Mouse (Mus musculus) CH12.LX (cell line): ENCODE data around the gene Fgfr3. TPM values are rescaled to one million over a fixed set of nuclear protein-coding genes. Genes with fewer than 3 reads are reported as not detected.

Source experiments
- DNase-seq: peaks from one replicate; pipeline ENCODE4 v3.0.0-alpha.2; 2013; ENCODE audit errors: extremely low read depth
- H3K27ac ChIP-seq: 2 replicates; pipeline ENCODE4 v1.5.1; 2012; ENCODE audit warnings: low read depth, mild to moderate bottlenecking, control low read depth, moderate library complexity; ENCODE audit not compliant: insufficient read depth
- H3K27me3 ChIP-seq: replicated peaks from 2 replicates; pipeline ENCODE3; 2012; ENCODE audit warnings: inconsistent platforms
- H3K36me3 ChIP-seq, 2 experiments: replicated peaks in 1 of 2; 2 replicates each; pipeline versions ENCODE3 to v1.6.1; 2012; ENCODE audit warnings: inconsistent platforms in 1 of 2, low read length in 1 of 2, mild to moderate bottlenecking in 1 of 2, mixed read lengths in 1 of 2, moderate library complexity in 1 of 2; ENCODE audit not compliant: control insufficient read depth in 1 of 2, insufficient read depth in 1 of 2
- H3K4me1 ChIP-seq, 2 experiments: 2 replicates each; pipeline ENCODE4 v1.6.1; 2012; ENCODE audit warnings: inconsistent platforms in 1 of 2, moderate library complexity in 1 of 2; ENCODE audit not compliant: insufficient read depth in 2 of 2, control insufficient read depth in 1 of 2
- H3K4me2 ChIP-seq: 2 replicates; pipeline ENCODE4 v1.6.1; 2012; ENCODE audit warnings: low read depth, mild to moderate bottlenecking, control low read depth; ENCODE audit not compliant: poor library complexity, insufficient read depth, severe bottlenecking
- H3K4me3 ChIP-seq, 3 experiments: fragments of 150-350 bp in 1 of 3; sonication (generic) in 1 of 3; replicated peaks in 1 of 3; 2 replicates each; pipeline versions ENCODE3 to v1.5.1; 2011 to 2012; ENCODE audit warnings: low read depth in 2 of 3, low read length in 2 of 3, mild to moderate bottlenecking in 2 of 3, moderate library complexity in 2 of 3, control low read depth in 1 of 3, improper control_type of control experiment in 1 of 3, inconsistent platforms in 1 of 3, mixed read lengths in 1 of 3; ENCODE audit not compliant: poor library complexity in 1 of 3
- H3K79me2 ChIP-seq: replicated peaks from 2 replicates; pipeline ENCODE4 v1.6.1; 2012; ENCODE audit warnings: mild to moderate bottlenecking, moderate library complexity; ENCODE audit not compliant: control insufficient read depth, poor library complexity, insufficient read depth, severe bottlenecking; ENCODE audit errors: extremely low read depth
- H3K9ac ChIP-seq: 2 replicates; pipeline ENCODE4 v1.6.1; 2012; ENCODE audit warnings: low read depth, mild to moderate bottlenecking, control low read depth, moderate library complexity; ENCODE audit not compliant: insufficient read depth
- H3K9me3 ChIP-seq: replicated peaks from 2 replicates; pipeline ENCODE3; 2012; ENCODE audit warnings: low read length, inconsistent platforms, mixed read lengths
- BHLHE40 ChIP-seq: IDR thresholded peaks from 2 replicates; pipeline ENCODE4 v1.6.1; 2011; ENCODE audit warnings: mild to moderate bottlenecking, low read depth, low read length, improper control_type of control experiment
- CTCF ChIP-seq, 2 experiments: IDR thresholded peaks in 1 of 2; conservative IDR thresholded peaks in 1 of 2; 2 replicates each; pipeline ENCODE4 v1.5.1; 2011 to 2012; ENCODE audit warnings: low read depth in 2 of 2, low read length in 2 of 2, improper control_type of control experiment in 1 of 2, inconsistent platforms in 1 of 2, mild to moderate bottlenecking in 1 of 2, moderate library complexity in 1 of 2
- E2F4 ChIP-seq: IDR thresholded peaks from 2 replicates; pipeline ENCODE4 v1.6.1; 2011; ENCODE audit warnings: low read depth, low read length, improper control_type of control experiment; ENCODE audit not compliant: insufficient replicate concordance
- ELF1 ChIP-seq: IDR thresholded peaks from 2 replicates; pipeline ENCODE4 v1.6.1; 2014; ENCODE audit warnings: low read depth, mild to moderate bottlenecking, inconsistent platforms, low read length, improper control_type of control experiment
- HCFC1 ChIP-seq: IDR thresholded peaks from 2 replicates; pipeline ENCODE4 v1.6.1; 2012; ENCODE audit warnings: low read depth, mild to moderate bottlenecking, inconsistent platforms, low read length, improper control_type of control experiment
- IRF4 ChIP-seq: IDR thresholded peaks from 2 replicates; pipeline ENCODE4 v1.6.1; 2014; ENCODE audit warnings: low read depth, mild to moderate bottlenecking, inconsistent platforms, low read length, improper control_type of control experiment
- JUND ChIP-seq: conservative IDR thresholded peaks from 2 replicates; pipeline ENCODE4 v1.6.1; 2011; ENCODE audit warnings: low read depth, low read length, improper control_type of control experiment
- KAT2A ChIP-seq: IDR thresholded peaks from 2 replicates; pipeline ENCODE4 v1.6.1; 2012; ENCODE audit warnings: low read length, improper control_type of control experiment, inconsistent platforms; ENCODE audit not compliant: insufficient replicate concordance
- MEF2A ChIP-seq: IDR thresholded peaks from 2 replicates; pipeline ENCODE4 v1.6.1; 2014; ENCODE audit warnings: low read depth, mild to moderate bottlenecking, inconsistent platforms, low read length, improper control_type of control experiment, borderline replicate concordance
- MXI1 ChIP-seq: IDR thresholded peaks from 2 replicates; pipeline ENCODE4 v1.6.1; 2011; ENCODE audit warnings: mild to moderate bottlenecking, low read depth, low read length, improper control_type of control experiment
- MYC ChIP-seq: IDR thresholded peaks from 2 replicates; pipeline ENCODE4 v1.6.1; 2011; ENCODE audit warnings: low read depth, mild to moderate bottlenecking, improper control_type of control experiment, low read length
- NELFE ChIP-seq: IDR thresholded peaks from 2 replicates; pipeline ENCODE4 v1.6.1; 2011; ENCODE audit warnings: low read depth, low read length, improper control_type of control experiment
- POLR2A ChIP-seq: IDR thresholded peaks from 2 replicates; pipeline ENCODE4 v1.6.1; 2011; ENCODE audit warnings: low read depth, mild to moderate bottlenecking, improper control_type of control experiment, low read length
- POLR2AphosphoS2 ChIP-seq: IDR thresholded peaks from 2 replicates; pipeline ENCODE4 v1.6.1; 2011; ENCODE audit warnings: low read depth, low read length, improper control_type of control experiment
- RCOR1 ChIP-seq: conservative IDR thresholded peaks from 2 replicates; pipeline ENCODE4 v1.6.1; 2012; ENCODE audit warnings: low read depth, mild to moderate bottlenecking, inconsistent platforms, low read length, improper control_type of control experiment
- SIN3A ChIP-seq: IDR thresholded peaks from 2 replicates; pipeline ENCODE4 v1.6.1; 2012; ENCODE audit warnings: low read length, improper control_type of control experiment, inconsistent platforms
- TBP ChIP-seq: conservative IDR thresholded peaks from 2 replicates; pipeline ENCODE4 v1.6.1; 2011; ENCODE audit warnings: low read depth, low read length, improper control_type of control experiment
- TCF12 ChIP-seq: IDR thresholded peaks from 2 replicates; pipeline ENCODE4 v1.6.1; 2014; ENCODE audit warnings: low read depth, mild to moderate bottlenecking, inconsistent platforms, low read length, improper control_type of control experiment
- UBTF ChIP-seq: IDR thresholded peaks from 2 replicates; pipeline ENCODE4 v1.6.1; 2012; ENCODE audit warnings: low read depth, mild to moderate bottlenecking, inconsistent platforms, low read length, improper control_type of control experiment, moderate library complexity
- USF1 ChIP-seq: IDR thresholded peaks from 2 replicates; pipeline ENCODE4 v1.6.1; 2014; ENCODE audit warnings: low read depth, mild to moderate bottlenecking, inconsistent platforms, low read length, improper control_type of control experiment
- USF2 ChIP-seq: conservative IDR thresholded peaks from 2 replicates; pipeline ENCODE4 v1.6.1; 2011; ENCODE audit warnings: low read depth, low read length, improper control_type of control experiment
- ZKSCAN1 ChIP-seq: IDR thresholded peaks from 2 replicates; pipeline ENCODE4 v1.6.1; 2012; ENCODE audit warnings: low read depth, inconsistent platforms, low read length, improper control_type of control experiment, borderline replicate concordance
- ZMIZ1 ChIP-seq: IDR thresholded peaks from 2 replicates; pipeline ENCODE4 v1.6.1; 2012; ENCODE audit warnings: low read depth, mild to moderate bottlenecking, inconsistent platforms, low read length, improper control_type of control experiment
- dilution Hi-C: fragments of 300-500 bp; cut with MboI; formaldehyde crosslinking; loops from 2 replicates; pipeline ENCODE4 v1.14.3; 2020; ENCODE audit warnings: low sequenced_read_pairs; ENCODE audit not compliant: extremely low pct_unique_long_range_greater_than_20kb, extremely low pct_ligation_motif_present
- in situ Hi-C: fragments of 300-500 bp; cut with MboI; formaldehyde crosslinking; loops from 3 replicates; pipeline ENCODE4 v1.14.3; 2019; ENCODE audit warnings: low sequenced_read_pairs, low pct_ligation_motif_present, low pct_unique_long_range_greater_than_20kb, mixed read lengths
- polyA plus RNA-seq: library from polyadenylated mRNA; unstranded; fragments of >175 nt; gene quantifications from 2 replicates; pipeline ENCODE4 v1.2.1, GENCODE M21; 2012; ENCODE audit warnings: low read depth; ENCODE audit not compliant: insufficient read length
- total RNA-seq, 2 experiments: library from RNA; depleted of rRNA; stranded (reverse); fragments of 300-350 nt in 1 of 2; fragments of >200 nt in 1 of 2; gene quantifications; 2 replicates each; pipeline ENCODE4 v1.2.3; 2012 to 2014

The Fgfr3 gene
- total and polyA plus RNA-seq, 3 experiments = 0.19 to 0.76 (median 0.23) TPM

GRCm38 (mm10) chr5:33694461-33694847 is 27.0 kb upstream of the Fgfr3 start:
- Histone ChIP-seq H3K4me1 (peaks cover 12 to 25% of the 10 kb centered on the region in 2 experiments), H3K79me2 (no peaks in the 10 kb centered on the region), H3K36me3 (no peaks in the 10 kb centered on the region), H3K4me2 (no peak overlapping the region; the same call in 1 of the 2 replicates), H3K9ac (no peak overlapping the region), H3K9me3 (no peaks in the 10 kb centered on the region), H3K27me3 (peaks cover 61% of the 10 kb centered on the region), H3K27ac (no peak overlapping the region), H3K4me3 (no peak overlapping the region)
- TF ChIP-seq POLR2A = no peak
- TF ChIP-seq BHLHE40 = no peak
- no peak for TF ChIP-seq IRF4
- no peak for TF ChIP-seq MEF2A
- TF ChIP-seq POLR2AphosphoS2 = no peak
- TF ChIP-seq E2F4 = no peak
- TF ChIP-seq JUND = no peak
- no peak for TF ChIP-seq MXI1
- TF ChIP-seq MYC = no peak
- TF ChIP-seq HCFC1 = no peak
- TF ChIP-seq KAT2A = no peak
- no peak for TF ChIP-seq RCOR1
- no peak for TF ChIP-seq ZKSCAN1
- no peak for TF ChIP-seq USF1
- dilution Hi-C loops = no loop called here
- DNase-seq = no peak
- in situ Hi-C loops = no loop called here

DNA sequence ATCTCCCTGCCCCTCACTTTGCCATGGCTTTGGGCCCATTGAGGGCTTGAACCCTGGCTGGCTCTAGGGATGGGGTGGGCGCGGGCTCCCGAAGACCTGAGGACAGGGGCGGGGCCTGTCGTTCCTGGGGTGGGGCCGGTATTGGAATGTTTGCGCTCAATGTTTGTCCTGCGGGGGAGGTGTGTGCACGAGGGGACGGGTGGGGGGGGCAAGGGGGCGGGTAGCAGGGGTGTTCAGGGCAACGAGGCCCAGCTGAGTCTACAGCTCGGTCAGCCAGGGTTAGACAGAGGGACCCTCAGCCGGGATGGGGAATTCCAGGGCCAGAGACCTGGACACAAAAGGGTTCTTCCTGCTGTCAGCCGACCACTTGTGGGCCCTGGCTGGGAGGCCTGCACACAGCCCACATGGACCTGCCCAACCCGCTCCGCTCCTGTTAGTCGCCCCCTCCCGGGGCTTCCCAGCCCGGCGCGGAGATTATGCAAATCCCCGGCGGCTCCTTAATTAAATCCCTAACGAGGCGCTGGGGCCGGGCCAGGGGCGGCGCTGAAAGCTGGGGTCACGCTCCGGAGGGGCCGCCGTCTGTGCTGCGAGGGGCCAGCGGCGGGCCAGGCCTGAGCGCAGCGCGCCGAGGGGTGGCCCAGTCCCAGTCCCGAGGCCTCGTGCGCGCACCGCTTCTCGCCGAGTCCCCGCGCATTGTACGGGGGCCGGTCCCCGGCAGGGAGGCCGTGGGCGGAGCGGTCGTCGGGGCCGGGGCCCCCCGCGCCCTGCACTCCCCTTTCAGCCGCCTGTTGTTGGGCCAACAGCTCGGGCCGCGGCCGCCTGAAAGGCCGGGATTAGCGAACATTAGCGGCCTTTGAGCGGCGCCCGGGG is 26.4 kb upstream of the Fgfr3 start:
- Histone ChIP-seq H3K36me3 (no peaks in the 10 kb centered on the region), H3K9ac (peak overlapping the region; percentile 55), H3K27me3 (peaks cover 62% of the 10 kb centered on the region), H3K4me1 (peaks cover 12 to 25% of the 10 kb centered on the region in 2 experiments), H3K9me3 (no peaks in the 10 kb centered on the region), H3K4me3 (peak overlapping the region; percentile 10 to 63 (median 54)), H3K4me2 (peak overlapping the region; percentile 64), H3K79me2 (no peaks in the 10 kb centered on the region), H3K27ac (peak overlapping the region; percentile 21; the same call in 1 of the 2 replicates)
- no peak for DNase-seq
- dilution Hi-C loops (no loop called here), in situ Hi-C loops (no loop called here)
- TF ChIP-seq USF1 (no peak), TBP (no peak), KAT2A (no peak), NELFE (0 out of 2 replicates have a peak, but pooled peaks have one; percentile 24), RCOR1 (no peak), TCF12 (0 out of 2 replicates have a peak, but pooled peaks have one; percentile 19), ELF1 (no peak), USF2 (no peak), POLR2A (peak; percentile 49; the same call in 1 of the 2 replicates), CTCF (conservative IDR thresholded peaks at IDR 0.05 in 1 of 2, IDR thresholded peaks at IDR 0.05 in 1 of 2; ENCODE audit: low read depth in 2 of 2, low read length in 2 of 2) (no peak), IRF4 (no peak), SIN3A (peak; percentile 32; the same call in 1 of the 2 replicates), ZMIZ1 (no peak), MEF2A (no peak), UBTF (no peak; the same call in 1 of the 2 replicates)
